Mouse (Mus musculus): ENCODE measurements around the gene Drd5. TPM values are rescaled to one million over a fixed set of nuclear protein-coding genes. Genes with fewer than 3 reads are reported as not detected.

Drd5 gene
- not detected in 2 replicates for total RNA-seq (2017)

DNA sequence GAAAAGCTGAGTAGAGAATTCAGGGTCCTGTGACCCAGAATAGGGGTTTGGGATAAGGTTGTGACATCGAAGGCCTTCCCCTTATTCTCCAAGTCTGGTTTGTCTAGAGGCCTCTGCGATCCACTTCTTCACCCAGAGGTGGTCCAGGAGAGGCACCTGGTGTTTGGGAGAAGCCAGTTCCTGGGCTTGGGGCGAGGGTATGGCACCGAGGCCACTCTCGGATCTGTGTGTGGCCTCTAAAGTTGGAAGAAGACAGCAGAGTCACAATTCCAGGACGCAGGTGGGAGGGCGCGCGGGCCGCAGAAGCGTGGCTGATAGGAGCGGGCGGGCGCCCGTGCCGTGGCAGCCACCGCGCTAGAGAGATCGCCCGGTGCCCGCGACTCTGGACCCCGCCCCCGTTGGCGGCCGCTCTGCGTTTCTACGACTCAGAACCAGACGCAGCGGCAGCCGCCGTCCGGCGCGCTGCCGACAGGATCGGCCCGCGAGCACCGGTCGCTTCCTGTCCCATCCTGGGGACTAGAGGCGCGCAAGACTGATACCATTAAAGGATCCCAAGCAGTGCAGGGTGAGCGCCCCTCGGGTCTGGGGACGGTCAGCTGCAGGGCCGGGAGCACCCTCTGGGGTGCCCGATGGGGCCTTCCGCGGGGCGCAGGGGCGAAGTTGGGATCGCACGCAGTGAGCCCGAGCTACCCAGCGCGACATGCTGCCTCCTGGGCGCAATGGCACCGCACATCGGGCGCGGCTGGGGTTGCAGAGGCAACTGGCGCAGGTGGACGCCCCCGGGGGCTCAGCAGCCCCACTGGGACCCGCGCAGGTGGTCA is at the start of gene Drd5:
Drd5 (plus strand) TSS at position 402 of the 821 bp plus-strand sequence.
- 0 out of 4 replicates have a peak, but pooled peaks of 1 of the 2 experiments have one; percentile 22 for ATAC-seq (replicated peaks in 1 of 2; ENCODE audit: insufficient read depth in 1 of 2, low FRiP score in 2 of 2, low TSS enrichment in 1 of 2, low read depth in 1 of 2, poor library complexity in 2 of 2, severe bottlenecking in 2 of 2)

DNA sequence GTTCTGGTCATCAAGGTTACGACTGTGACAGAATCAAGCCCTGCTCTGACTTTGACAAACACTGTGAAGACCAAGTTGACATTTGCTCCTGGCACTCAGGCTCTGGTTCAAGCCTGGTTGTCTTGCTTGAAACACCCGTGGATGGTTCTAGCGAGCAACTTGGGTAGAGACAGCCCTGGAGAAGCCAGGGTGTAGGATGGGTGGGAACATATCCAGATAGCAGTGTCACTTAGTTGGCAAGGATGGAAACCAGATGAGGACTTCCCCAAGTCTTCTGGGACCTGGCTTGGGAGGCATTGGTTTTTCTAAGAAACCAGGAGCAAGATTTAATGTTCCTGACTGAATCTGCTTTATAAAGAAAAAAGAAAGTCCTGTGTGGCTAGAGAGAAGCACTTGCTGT is 48.2 kb upstream of the Drd5 start:
- no peak for ATAC-seq (replicated peaks in 1 of 2; ENCODE audit: insufficient read depth in 1 of 2, low FRiP score in 2 of 2, low TSS enrichment in 1 of 2, low read depth in 1 of 2, poor library complexity in 2 of 2, severe bottlenecking in 2 of 2)

DNA sequence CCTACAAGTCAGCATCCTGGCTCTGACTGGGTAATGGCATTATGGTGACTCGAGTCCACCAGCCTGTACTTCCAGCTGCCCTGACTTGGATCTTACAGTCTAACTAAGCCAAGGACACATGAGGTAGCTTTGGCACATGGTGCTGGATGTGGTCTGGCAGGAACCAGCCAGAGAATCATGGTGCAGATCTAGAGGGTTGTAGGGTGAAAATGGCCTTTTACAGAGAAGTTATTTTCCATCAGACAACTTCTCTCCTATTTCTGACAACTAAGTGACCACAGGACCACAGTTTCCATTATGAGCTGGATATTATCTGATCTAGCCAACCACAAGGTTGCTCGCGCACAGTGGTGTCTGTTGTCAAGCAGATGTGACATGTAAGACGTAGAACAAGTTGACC is 45.3 kb upstream of the Drd5 start:
- 0 out of 4 replicates have a peak, but pooled peaks of 1 of the 2 experiments have one; percentile 14 for ATAC-seq (replicated peaks in 1 of 2; ENCODE audit: insufficient read depth in 1 of 2, low FRiP score in 2 of 2, low TSS enrichment in 1 of 2, low read depth in 1 of 2, poor library complexity in 2 of 2, severe bottlenecking in 2 of 2)

DNA sequence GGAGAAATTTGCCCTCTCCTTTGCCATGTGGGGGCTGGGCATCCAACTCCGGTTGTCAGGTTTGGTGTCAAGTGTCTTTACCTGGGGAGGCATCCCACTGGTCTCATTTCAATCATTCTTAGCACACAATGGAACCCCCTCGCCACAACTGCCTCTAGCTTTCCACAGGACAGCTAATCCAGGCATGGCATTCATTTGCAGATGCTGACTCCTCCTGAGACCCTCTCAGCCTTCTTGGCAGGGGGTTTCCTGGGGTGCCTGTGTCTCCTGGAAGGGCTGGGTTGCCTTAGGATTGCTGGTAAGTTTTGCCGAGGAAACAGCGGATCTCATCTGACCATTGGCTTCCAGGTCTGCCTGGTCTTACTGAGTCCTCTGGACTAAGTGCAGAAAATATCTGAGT is 43.4 kb upstream of the Drd5 start, which contains the start of gene Otop1:
Otop1 (plus strand) TSS at position 202 of the 400 bp plus-strand sequence.
- ATAC-seq (replicated peaks in 1 of 2; ENCODE audit: insufficient read depth in 1 of 2, low FRiP score in 2 of 2, low TSS enrichment in 1 of 2, low read depth in 1 of 2, poor library complexity in 2 of 2, severe bottlenecking in 2 of 2): no peak

DNA sequence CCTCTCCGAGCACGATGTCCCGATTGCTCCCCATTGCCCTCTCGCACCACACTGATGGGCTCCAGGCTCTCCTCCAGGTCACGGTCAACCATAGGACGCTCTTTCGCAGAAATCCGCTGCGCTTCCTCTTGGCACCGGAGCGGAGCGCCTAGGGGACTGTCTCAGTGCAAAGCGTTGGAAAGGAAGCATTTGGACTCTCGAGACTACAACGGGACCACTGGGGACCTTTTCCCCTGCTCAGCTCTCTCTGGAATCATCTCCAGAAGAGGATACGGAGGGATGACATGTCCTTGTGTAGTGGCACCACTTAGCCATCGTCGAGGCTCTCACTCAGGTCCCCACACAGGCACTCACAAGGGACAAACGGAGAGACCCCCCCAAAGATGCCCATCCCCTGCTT is 42.7 kb upstream of the Drd5 start:
- ATAC-seq (replicated peaks in 1 of 2; ENCODE audit: insufficient read depth in 1 of 2, low FRiP score in 2 of 2, low TSS enrichment in 1 of 2, low read depth in 1 of 2, poor library complexity in 2 of 2, severe bottlenecking in 2 of 2): peak in 1 of 2 experiments; percentile 12; a peak in 1 of 4 replicates

DNA sequence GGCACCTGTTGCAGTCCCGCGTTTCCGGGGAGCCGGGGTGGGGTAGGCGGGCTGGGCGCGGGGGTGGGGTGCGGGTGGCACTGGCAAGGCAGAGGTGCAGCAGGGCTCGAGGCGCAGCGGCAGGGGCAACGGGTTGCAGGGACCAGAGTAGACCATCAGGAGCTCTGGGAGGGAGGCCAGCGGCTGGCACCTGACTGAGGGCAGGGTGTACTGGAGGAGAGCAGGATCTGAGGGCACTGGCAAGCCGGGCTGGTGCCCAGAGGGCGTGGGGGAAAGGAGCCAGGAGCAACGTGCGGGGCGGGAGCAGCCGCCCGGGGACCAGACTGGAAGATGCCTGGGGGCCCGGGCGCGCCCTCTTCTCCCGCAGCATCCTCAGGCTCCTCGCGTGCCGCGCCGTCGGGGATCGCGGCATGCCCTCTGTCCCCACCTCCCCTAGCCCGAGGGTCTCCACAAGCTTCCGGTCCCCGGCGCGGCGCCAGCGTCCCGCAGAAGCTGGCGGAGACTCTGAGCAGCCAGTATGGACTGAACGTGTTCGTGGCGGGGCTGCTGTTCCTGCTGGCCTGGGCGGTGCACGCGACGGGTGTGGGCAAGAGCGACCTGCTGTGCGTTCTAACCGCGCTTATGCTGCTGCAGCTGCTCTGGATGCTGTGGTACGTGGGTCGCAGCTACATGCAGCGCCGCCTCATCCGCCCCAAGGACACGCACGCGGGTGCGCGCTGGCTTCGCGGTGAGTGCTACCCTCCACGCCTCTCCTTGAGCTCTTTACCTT is 41.9 kb upstream of the Drd5 start:
- ATAC-seq (replicated peaks in 1 of 2; ENCODE audit: insufficient read depth in 1 of 2, low FRiP score in 2 of 2, low TSS enrichment in 1 of 2, low read depth in 1 of 2, poor library complexity in 2 of 2, severe bottlenecking in 2 of 2): peak in 1 of 2 experiments; percentile 43; a peak in 1 of 4 replicates

DNA sequence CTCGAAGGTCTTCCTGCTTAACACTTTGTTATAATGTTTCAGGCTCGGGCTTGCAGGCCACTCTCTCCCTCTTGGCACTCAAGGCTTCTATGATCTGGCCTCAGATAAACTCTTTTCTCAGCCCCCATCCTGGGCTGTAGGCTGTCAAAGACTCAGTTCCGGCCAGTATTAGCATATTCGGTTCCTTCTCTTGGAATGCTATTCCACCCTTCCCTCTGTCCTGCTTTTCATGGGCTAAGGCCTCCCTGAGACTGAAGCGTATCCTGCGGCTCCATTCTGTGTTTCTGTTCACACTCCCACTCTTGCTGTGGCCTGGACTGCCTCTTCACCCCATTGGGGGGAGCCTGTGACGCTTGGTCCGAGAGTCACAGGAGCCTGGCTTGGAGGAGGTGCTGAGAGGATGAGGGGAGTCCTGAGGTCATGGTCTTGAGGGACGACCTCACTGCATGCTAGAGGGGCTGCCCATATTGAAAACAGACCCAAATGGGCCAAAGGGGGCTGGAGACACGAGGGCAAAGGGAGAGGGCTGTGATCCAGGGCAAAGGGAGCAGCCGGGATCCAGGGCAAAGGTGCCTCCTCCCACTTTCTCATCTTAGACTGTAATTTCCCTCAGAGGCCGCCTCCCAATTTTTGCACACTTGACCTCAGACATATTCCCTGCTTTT is 41.1 kb upstream of the Drd5 start:
- ATAC-seq (replicated peaks in 1 of 2; ENCODE audit: insufficient read depth in 1 of 2, low FRiP score in 2 of 2, low TSS enrichment in 1 of 2, low read depth in 1 of 2, poor library complexity in 2 of 2, severe bottlenecking in 2 of 2): no peak

DNA sequence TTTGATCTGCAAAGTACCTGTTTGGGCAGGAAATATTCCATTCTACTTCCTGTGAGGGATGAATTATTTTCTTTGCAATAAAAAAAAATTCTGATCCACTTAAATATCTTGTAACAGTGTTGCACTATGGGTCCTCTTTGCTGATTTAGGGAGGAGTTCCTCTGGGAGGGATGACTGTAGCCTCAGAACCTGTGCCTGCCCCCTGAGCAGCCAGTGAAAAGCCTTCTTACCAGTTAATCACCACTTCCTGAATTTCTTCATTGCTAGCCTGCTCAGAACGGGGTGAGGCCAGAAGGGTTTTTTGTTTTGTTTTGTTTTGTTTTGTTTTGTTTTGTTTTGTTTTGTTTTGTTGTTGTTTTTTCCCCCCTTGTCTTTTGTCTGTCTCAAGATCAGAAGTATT is 39.1 kb upstream of the Drd5 start:
- peak in 1 of 2 experiments; percentile 44; a peak in 1 of 4 replicates for ATAC-seq (replicated peaks in 1 of 2; ENCODE audit: insufficient read depth in 1 of 2, low FRiP score in 2 of 2, low TSS enrichment in 1 of 2, low read depth in 1 of 2, poor library complexity in 2 of 2, severe bottlenecking in 2 of 2)

DNA sequence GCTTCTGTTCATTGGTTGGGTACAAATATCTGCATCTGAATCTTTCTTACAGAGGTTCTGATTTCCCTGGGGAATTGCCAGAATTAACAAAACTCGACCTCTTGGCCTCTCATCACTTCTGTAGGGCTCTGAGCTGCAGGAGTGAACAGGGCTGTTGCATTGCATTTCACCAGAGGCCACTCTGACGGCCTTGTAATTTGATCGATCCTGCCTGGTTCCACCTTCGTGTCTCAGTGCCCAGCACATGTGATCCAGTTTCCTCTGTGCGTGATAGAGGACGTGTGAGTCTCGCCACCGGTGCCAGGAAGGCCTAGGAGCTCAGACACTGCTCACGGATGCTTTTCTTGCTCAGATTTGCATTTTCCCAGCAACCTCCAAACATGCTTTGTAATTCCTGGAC is 33.4 kb upstream of the Drd5 start:
- no peak for ATAC-seq (replicated peaks in 1 of 2; ENCODE audit: insufficient read depth in 1 of 2, low FRiP score in 2 of 2, low TSS enrichment in 1 of 2, low read depth in 1 of 2, poor library complexity in 2 of 2, severe bottlenecking in 2 of 2)

DNA sequence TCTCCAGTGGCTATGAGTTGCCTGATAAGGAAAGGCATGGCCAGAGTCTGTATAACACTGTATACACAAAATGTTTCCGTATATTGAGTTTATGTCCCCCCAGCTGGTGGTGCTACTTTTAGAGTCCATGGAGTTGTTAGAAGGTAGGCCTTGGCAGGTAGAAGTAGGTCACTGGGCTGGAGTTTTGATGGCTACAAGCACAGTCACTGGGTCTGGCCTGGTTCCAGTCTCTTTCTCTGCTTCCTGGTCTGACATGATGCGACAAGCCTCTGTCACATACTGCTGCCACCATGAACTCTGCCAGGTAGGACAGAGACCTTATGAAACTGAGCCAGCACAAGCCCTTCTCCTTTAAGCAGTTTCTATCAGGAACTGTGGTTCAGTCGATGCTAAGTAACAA is 30.7 kb upstream of the Drd5 start:
- ATAC-seq (replicated peaks in 1 of 2; ENCODE audit: insufficient read depth in 1 of 2, low FRiP score in 2 of 2, low TSS enrichment in 1 of 2, low read depth in 1 of 2, poor library complexity in 2 of 2, severe bottlenecking in 2 of 2): no peak

DNA sequence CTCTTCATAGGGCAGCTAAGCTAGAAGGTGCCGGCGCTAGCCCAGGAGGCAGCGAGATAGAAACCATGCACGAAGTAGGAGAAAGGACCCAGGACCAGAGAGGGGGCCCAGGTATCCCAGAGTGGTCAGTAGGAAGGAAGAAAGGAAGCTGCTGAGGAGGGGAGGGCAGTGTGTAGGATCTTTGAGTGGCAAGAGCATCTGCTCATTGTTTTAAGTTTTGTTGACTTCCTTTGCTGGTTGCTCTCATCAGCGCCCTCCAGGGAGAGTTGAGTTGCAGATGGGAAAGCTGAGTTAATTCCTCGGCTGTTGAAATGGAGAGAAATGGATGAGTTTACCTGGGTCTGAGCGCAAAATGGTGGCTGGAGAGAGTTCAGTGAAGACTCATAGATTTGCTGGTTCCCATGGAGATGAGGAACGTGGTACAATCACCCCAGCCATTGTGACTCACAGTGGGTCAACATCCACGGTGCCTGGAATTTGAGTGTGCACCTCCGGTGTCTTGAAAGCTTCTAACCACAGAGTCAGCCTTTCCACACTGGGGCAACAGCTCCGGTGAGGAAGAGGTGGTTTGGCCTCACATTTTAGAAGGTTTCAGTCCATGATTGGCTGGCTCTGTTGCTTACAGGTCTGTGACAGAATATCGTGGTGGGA is 17.3 kb upstream of the Drd5 start:
- no peak for ATAC-seq (replicated peaks in 1 of 2; ENCODE audit: insufficient read depth in 1 of 2, low FRiP score in 2 of 2, low TSS enrichment in 1 of 2, low read depth in 1 of 2, poor library complexity in 2 of 2, severe bottlenecking in 2 of 2)

DNA sequence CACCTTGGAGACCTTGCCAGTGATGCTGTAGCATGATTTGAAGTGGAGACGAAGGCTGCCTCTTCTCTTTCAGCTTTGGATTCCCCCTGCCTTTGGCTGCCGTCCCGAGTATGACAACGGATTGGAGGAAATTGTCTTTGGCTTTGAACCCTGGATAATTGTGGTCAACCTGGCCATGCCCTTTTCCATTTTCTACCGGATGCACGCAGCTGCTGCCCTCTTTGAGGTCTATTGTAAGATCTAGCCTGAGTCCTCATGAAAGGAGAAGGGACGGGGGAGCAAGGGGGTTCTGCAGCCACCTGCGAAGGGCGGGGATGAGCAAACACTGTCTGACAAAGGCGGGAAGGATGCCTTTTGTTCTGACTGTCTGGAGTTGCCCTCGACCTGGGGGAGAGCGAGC is 16.5 kb upstream of the Drd5 start:
- ATAC-seq (replicated peaks in 1 of 2; ENCODE audit: insufficient read depth in 1 of 2, low FRiP score in 2 of 2, low TSS enrichment in 1 of 2, low read depth in 1 of 2, poor library complexity in 2 of 2, severe bottlenecking in 2 of 2): no peak

DNA sequence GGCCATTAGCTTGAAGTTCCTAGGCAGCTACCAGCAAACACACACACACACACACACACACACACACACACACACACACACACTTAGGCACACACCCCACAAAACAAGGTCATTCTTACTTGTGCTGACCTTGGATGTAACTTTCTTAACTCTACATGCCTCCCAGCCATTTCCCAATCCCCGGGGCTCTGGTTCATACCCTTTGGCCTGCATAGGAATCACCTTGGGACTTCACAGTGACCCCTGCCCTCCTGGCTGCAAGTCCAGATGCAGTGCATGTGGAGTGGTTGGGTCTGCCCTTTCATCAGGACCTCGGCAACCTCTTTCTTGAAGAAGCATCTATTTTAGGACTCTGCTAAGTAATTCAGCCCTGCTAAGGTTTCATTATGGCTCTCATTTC is 13.9 kb upstream of the Drd5 start:
- ATAC-seq (replicated peaks in 1 of 2; ENCODE audit: insufficient read depth in 1 of 2, low FRiP score in 2 of 2, low TSS enrichment in 1 of 2, low read depth in 1 of 2, poor library complexity in 2 of 2, severe bottlenecking in 2 of 2): no peak

DNA sequence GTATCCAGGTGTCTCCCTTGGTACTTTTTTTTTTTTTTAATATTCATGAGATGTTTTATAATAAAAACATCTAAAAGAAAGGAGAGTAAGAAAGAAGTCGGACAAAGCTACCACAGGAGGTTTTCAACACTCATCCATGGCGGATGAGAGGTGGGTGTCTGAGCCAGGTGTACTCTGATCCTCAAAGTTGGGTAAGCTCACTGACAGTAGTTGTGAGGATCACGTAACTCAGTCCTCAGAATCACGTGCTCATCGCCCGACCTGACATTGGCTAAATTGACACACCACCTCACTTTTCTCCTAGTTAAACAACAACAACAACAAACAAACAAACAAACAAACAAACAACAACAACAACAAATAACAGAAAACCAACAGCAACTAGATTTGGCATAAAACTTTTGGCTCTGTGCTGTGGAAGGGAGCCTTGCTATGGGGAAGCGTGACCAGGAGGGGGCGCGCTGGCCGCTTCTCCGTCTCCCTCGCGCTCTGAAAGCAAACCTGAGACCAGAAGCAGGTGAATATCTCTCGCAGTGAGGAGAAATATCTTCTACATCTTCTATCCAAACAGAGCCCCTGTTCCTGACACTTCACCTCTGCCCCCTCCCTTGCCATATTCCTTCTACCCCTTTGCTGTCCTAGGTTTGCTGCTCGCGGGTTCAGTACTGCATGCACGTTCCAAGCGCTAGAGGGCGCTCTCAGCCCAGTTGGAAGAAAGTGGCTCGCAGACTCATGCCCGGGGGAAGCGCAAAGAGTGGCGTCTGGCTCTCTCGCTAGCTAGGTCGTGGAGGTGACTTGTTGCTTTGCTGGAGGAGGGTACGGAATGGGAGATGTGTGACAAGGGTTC is 11.7 kb upstream of the Drd5 start:
- ATAC-seq (replicated peaks in 1 of 2; ENCODE audit: insufficient read depth in 1 of 2, low FRiP score in 2 of 2, low TSS enrichment in 1 of 2, low read depth in 1 of 2, poor library complexity in 2 of 2, severe bottlenecking in 2 of 2): peak; percentile 86 to 90

DNA sequence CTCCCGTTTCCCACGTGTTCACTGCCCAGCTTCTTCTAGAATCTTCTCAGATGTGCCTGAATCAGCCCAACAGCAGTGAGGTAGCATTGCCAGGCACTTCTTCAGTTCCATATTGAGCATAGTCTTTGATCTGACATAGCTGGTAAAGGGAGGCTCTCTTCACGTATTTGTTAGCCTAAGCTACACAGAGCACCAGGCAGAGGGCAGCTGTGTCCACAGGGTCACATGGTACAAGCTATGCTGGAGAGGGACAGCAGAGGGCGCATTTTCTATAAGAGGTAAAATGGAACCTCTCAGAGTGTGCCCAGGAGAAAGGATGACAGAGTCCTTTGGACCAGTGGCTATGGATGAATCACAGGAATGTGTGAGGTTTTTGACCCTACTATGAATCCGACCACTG is 10.3 kb upstream of the Drd5 start:
- ATAC-seq (replicated peaks in 1 of 2; ENCODE audit: insufficient read depth in 1 of 2, low FRiP score in 2 of 2, low TSS enrichment in 1 of 2, low read depth in 1 of 2, poor library complexity in 2 of 2, severe bottlenecking in 2 of 2): peak; percentile 57 to 66; a peak in 3 of 4 replicates

DNA sequence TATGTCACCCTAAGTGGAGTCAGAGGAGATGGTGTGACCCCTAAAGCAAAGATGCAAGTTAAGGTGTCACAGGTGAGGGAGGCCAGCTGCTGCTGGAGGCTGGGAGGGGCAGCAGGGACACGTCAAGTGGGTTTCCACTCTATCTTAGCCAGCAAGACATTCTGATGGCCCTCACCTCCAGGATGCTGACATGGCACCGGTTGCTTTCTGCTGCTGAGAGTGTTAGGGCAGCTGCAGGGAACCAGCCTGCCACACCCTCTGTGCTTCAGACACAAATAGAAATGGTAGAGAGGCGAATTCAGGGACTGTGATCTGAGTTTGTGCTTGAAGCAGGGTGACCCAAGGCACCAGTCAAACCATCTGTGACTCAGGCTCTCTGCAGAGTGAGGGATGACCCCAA is 9.4 kb upstream of the Drd5 start:
- ATAC-seq (replicated peaks in 1 of 2; ENCODE audit: insufficient read depth in 1 of 2, low FRiP score in 2 of 2, low TSS enrichment in 1 of 2, low read depth in 1 of 2, poor library complexity in 2 of 2, severe bottlenecking in 2 of 2): no peak

DNA sequence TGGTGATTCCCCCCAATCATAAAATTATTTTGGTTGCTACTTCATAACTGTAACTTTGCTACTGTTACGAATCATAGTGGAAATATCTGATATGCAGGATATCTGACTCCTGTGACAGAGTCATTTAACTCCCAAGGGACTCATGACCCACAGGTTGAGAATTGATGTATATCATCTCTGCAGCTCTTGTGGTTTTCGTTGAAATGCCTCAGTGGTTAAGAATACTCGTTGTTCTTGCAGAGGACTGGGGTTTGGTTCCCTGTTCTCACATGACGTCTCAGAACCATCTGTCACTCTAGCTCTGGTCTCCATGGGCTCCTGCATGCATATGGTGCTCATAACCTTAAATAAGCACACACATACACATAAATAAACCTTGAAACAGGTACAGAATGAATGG is 14.2 kb downstream of the Drd5 start:
- no peak for ATAC-seq (replicated peaks in 1 of 2; ENCODE audit: insufficient read depth in 1 of 2, low FRiP score in 2 of 2, low TSS enrichment in 1 of 2, low read depth in 1 of 2, poor library complexity in 2 of 2, severe bottlenecking in 2 of 2)
